Mouse (Mus musculus): Measurements from ENCODE around the gene Dchs1.

- TF ChIP-seq POLR2A (IDR thresholded peaks at IDR 0.05; ENCODE audit: low read depth, low read length) (no peak), CTCF (IDR thresholded peaks at IDR 0.05; ENCODE audit: extremely low read depth, insufficient read length, insufficient replicate concordance, low read depth, low read length) (no peak)
Observed at GRCm38 (mm10) chr7:105795759-105796366, 8.4 kb upstream of the Dchs1 start.

Data from small intestine, adult 2 months (tissue).